Mouse (Mus musculus): ENCODE results near the gene Hist1h4m.
"Not testable (repeated sequence)": the region's sequence is repeated elsewhere in the genome, so short reads cannot be mapped to it uniquely, and the experiment has no call there.

The Hist1h4m gene

GRCm38 (mm10) chr13:21811539-21811938 is at the start of gene Hist1h4m:
TSS of gene Hist1h4m (plus strand) at chr13:21811746.
- peak; percentile 28 to 44 for DNase-seq

- DNase-seq = peak; percentile 70 to 79
These were observed 32.5 kb upstream of the Hist1h4m start for GRCm38 (mm10) chr13:21778814-21779766.

DNA sequence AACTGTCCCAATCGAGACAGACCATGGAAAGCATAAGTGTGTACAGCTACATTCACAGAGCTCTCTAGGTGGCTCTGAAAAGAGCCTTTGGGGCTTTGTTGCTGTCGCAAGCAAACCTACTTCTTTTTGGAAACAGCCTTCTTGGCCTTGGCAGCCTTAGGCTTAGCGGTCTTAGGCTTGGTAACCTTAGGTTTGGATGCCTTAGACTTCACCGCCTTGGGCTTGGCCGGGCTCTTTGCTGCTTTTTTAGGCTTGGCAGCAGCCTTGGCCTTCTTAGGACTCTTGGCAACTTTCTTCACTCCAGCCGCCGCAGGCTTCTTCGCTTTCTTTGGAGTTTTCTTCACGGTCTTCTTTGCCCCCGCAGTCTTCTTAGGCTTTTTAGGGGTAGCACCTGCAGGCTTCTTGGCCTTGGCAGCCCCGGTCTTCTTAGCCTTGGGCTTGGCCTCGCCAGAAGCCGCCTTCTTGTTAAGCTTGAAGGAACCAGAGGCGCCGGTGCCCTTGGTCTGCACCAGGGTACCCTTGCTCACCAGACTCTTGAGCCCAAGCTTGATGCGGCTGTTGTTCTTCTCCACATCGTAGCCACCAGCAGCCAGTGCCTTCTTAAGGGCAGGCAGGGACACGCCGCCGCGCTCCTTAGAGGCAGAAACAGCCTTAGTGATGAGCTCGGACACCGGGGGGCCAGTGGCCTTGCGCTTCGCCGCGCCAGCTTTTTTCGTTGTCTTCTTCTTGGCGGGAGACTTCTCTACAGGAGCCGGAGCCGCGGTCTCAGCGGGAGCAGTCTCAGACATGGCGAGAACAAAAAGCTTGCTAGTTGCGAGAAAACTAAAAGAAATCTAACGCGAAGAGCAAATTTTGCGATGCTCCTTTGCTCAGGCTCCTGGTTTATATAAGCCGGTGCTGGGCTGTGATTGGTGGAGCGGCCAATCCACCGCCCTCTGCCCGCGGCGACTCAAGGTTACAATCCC is 31.5 kb upstream of the Hist1h4m start, which contains the start of gene Hist1h1b:
Gene Hist1h1b (minus strand): TSS at position 859 of the 965 bp plus-strand sequence.
- peak; percentile 29 to 45 for DNase-seq

GRCm38 (mm10) chr13:21781021-21781555 is 30.5 kb upstream of the Hist1h4m start:
- DNase-seq = no peak

- no peak for DNase-seq
These were observed 29.9 kb upstream of the Hist1h4m start for GRCm38 (mm10) chr13:21781639-21782038.

DNA sequence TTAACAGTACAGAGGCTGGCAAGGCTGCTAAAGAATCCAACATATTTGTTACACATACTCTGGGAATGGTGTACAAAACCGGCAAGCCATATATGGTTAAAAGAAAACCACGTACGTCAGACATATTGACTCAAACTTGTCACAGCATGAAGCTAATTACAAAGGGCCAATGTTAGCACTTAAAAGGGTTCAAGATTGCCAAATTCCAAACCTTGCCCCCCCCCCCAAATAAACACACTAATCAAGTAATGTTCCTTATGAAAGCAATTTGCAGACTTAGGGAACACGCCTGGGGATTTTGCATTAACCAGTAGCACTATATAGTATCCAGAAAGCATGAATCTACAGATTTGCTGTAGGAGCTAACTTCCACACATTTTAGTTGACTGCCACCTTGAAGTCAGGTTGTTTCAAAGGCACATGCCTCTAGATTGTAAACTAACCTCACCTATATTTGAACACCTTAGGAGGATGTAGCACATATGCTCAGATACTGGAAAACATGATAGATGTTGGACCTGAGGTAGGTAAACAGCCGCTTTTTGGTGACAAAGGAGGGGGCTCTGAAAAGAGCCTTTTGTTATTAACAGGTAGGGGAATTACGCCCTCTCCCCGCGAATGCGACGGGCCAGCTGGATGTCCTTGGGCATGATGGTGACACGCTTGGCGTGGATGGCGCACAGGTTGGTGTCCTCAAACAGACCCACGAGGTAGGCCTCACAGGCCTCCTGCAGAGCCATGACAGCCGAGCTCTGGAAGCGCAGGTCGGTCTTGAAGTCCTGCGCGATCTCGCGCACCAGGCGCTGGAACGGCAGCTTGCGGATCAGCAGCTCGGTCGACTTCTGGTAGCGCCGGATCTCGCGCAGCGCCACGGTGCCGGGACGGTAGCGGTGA is 28.9 kb upstream of the Hist1h4m start:
- DNase-seq = not testable (repeated sequence)

DNA sequence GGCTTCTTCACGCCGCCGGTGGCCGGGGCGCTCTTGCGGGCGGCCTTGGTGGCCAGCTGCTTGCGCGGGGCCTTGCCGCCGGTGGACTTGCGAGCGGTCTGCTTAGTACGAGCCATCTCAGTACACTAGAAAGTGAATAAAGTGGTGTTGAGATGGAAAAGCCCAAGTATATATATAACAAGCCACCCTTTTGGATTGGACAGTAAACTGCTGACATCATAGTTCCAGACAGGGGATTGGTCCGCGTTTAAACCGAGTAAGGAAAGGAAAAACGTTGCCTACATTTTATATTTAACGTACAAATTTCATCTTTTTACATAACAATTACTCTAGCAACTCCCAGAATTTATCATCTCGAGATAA is 28.3 kb upstream of the Hist1h4m start, which contains the start of gene Hist1h3i:
Gene Hist1h3i (minus strand): TSS at position 116 of the 363 bp plus-strand sequence.
- DNase-seq = peak; percentile 46 to 73

GRCm38 (mm10) chr13:21783734-21784161 is 27.8 kb upstream of the Hist1h4m start:
- DNase-seq = peak in 1 of 2 experiments; percentile 17

DNA sequence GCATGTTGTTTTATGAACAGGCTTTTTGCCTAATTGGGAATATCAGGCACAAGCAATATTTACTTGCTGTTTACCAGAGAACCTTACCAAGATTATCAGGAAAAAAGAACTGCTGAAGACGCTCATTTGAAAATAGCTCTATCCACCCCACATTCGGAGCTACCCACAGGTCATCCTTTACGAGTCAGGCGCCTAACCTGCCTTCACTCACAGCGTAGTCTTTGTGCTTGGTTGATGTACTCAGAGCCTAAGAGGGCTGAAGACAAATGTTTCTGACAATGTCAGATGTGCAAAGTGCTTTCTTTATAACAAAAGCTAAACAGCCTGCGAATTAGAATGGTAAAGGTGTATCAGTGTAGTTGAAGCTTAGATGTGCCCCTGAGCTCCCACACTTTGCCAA is 27.2 kb upstream of the Hist1h4m start:
- no peak for DNase-seq

DNA sequence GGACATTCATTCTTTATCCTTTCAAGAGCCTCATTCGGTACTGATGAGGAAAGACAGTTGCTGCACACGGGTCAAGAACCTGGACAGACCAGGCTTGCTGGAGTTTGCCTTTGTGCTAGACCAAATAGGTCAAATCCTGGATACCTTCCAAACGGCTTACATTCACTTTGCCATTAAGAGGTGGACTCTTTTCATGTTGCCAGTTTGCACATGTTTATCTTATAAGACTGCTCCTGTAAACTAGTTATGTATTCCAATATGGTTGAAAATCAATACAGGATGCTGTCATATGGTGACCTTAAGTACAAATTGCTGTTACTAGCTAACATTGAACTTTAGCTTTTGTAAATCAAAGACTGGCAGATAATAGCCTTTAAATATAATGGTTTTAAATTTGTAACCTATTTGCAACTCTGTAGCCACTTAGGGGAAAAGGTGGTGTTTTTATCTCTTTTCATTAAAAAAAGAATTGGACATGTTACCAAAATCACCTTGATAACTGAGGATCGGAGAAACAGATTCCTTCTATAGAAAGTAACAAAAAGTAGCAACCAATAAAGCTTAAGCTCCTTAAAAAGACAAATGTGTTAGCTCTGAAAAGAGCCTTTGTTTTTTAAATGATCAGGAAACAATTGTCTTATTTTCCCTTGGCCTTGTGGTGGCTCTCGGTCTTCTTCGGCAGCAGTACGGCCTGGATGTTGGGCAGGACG is 25.2 kb upstream of the Hist1h4m start:
- no peak for DNase-seq

- DNase-seq = peak; percentile 76 to 93
These were observed 24.5 kb upstream of the Hist1h4m start, which contains the start of the genes Hist1h2an and Hist1h2bp for GRCm38 (mm10) chr13:21786899-21787629. TSS of gene Hist1h2an (minus strand) at chr13:21787218. TSS of gene Hist1h2bp (plus strand) at chr13:21787461.

DNA sequence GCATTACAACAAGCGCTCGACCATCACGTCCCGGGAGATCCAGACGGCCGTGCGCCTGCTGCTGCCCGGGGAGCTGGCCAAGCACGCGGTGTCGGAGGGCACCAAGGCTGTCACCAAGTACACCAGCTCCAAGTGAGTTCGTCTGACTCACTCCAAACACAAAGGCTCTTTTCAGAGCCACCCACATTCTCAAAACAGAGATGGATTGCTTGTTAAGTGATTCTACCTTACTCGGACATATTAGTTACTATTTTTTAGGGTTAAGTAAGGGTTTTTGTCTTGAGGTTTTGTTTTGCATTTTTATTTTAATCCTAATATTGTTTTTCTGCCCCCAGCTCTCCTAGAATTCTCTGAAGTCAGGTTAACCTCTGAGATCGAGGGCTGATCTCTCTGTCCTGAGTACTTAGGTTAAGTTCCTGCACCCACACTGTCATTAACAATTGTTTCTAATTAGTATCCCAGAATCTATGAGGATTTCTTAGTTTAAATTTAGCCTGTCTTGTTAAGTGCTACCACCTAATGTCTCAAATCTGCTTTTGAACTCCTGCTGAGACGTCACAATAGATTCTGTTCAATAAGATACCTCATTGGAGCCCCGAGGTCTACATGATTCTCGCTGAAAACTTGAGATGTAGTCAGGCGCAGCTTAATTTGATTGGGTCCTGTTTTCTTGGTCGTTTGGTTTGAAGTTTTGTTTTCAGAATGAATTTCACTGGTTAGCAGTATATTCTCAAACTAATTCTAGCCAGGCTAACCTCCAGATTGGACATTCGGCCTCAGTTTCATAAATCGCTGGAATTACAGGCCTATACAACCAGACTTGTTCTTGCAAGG is 23.6 kb upstream of the Hist1h4m start:
- DNase-seq = no peak

GRCm38 (mm10) chr13:21789925-21790324 is 21.6 kb upstream of the Hist1h4m start:
- no peak for DNase-seq

- no peak for DNase-seq
These were observed 20.8 kb upstream of the Hist1h4m start for GRCm38 (mm10) chr13:21790601-21791283.

DNA sequence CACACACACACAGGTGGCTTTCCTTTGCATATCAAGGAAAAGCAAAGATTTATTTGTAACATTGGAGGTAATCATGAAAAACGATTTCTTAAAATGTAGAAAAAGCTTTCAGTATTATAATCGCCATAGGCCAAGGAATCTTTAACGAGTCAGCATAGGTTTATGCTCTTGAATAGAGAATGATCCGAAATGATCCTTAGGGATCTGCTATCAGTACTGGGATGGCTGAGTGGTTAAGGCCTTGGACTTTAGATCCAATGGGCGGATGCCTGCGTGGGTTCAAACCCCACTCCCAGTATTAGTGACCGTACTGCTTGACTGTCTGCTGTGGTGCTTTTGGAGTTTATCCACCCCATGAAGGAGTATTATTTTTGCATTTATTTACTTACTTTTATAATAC is 16.0 kb upstream of the Hist1h4m start:
- no peak for DNase-seq

DNA sequence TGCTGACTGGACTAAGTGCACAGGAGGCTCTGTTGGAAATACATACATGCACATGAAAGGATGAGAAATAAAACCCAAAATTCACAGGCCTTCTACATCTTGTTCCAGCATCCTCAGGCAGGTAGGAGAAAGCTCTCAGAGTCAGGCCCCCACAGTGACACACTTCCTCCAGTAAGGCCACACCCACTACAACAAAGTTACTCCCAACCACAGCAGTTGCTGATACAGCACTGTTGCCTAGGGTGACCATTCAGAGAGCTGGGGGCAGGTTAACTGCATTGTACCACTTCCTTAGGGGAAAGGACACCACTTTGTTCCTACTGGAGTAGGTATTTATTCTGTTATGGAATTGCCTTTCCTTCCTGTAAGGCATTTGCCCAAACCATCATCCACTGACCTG is 14.4 kb upstream of the Hist1h4m start:
- DNase-seq = not testable (repeated sequence)

DNA sequence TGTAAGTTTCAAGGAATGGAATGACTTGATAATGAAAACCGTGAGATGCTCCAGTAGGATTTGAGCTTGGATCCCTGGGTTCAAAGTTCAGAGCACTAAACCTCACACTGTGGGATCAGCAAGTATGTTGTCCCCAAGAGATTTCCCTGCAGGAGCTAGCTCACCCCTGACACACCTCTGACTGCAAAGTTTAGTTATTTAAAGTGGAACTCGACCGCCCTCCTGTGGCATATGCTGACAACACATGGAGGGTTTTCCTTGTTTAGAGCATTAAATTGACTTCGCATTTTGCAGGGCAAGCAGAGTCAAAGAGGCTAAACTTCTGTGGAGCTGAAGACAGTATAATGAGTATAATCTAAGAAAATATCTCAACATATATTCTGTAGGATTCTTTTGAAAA is 8.5 kb upstream of the Hist1h4m start:
- not testable (repeated sequence) for DNase-seq

DNA sequence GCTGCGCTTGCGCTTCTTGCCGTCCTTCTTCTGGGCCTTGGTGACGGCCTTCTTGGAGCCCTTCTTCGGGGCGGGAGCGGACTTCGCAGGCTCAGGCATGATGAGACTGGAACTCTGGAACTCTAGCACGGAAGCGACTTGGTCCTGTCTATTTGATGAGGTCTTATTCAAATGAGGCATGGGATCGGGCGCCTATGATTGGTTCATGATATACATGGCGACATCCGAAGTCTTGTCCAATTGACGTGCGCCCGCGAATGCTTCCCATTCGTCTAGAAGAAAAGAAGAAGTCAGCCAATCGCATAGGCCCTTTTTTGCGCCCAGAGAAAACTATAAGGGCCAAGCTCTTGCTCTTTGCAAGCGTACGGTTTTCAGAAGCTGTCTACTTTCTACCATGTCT is 1.5 kb upstream of the Hist1h4m start, which contains the start of the genes Hist1h2bq and Hist1h2ao:
Gene Hist1h2bq (minus strand): TSS at position 125 of the 400 bp plus-strand sequence.
Gene Hist1h2ao (plus strand): TSS at position 393 of the 400 bp plus-strand sequence.
- DNase-seq = not testable (repeated sequence)

Data from kidney, postnatal 36 days (tissue).